Mouse (Mus musculus) brain, embryonic 14.5 days (tissue): Measurements from ENCODE around the gene Ern2.

Experiments used
- CTCF ChIP-seq: fragments of 200-500 bp; IDR thresholded peaks from 2 replicates; pipeline ENCODE4 v1.5.1; 2012; ENCODE audit warnings: inconsistent platforms, mild to moderate bottlenecking, moderate library complexity, borderline replicate concordance; ENCODE audit not compliant: insufficient read depth, insufficient read length; ENCODE audit errors: extremely low read depth
- POLR2A ChIP-seq: fragments of 200-500 bp; IDR thresholded peaks from 2 replicates; pipeline ENCODE4 v1.6.1; 2012; ENCODE audit warnings: mild to moderate bottlenecking, inconsistent platforms, borderline replicate concordance; ENCODE audit not compliant: poor library complexity, insufficient read depth, insufficient read length, severe bottlenecking; ENCODE audit errors: extremely low read depth

DNA sequence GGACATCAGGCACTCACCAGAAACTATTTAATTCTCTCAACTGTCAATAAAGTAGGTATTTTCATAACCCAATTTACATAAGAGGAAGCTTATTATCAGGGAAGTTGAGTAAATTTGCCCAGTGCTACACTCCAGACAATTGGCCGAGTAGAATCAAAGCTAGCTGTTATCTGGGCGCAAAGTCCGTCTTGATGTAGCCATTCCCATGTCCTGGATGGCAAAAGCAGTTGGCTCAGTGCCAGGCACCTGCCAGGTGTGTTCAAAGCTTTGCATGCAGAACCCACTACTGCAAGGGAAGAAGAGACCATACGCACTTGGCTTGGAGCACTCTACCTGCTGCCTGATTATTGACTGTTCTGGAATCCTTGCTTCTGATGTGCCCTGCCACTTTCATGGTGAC lies 33.5 kb downstream of the Ern2 start:
- TF ChIP-seq POLR2A (no peak), CTCF (no peak)
